Mouse (Mus musculus): Measurements from ENCODE around the gene Golga4.

The Golga4 gene

GRCm38 (mm10) chr9:118491195-118491594 is 14.9 kb upstream of the Golga4 start:
- DNase-seq = no peak

- DNase-seq = no peak
Measured at GRCm38 (mm10) chr9:118492932-118493698, 13.0 kb upstream of the Golga4 start.

- DNase-seq = no peak
Measured at GRCm38 (mm10) chr9:118494106-118494505, 12.0 kb upstream of the Golga4 start.

GRCm38 (mm10) chr9:118495933-118496332 is 10.1 kb upstream of the Golga4 start:
- DNase-seq = no peak

GRCm38 (mm10) chr9:118496952-118497351 is 9.1 kb upstream of the Golga4 start:
- no peak for DNase-seq

GRCm38 (mm10) chr9:118498061-118498460 is 8.0 kb upstream of the Golga4 start:
- no peak for DNase-seq

- DNase-seq = no peak
Measured at GRCm38 (mm10) chr9:118500963-118501362, 5.1 kb upstream of the Golga4 start.

- DNase-seq = peak; percentile 54 to 83
Measured at GRCm38 (mm10) chr9:118504656-118505055, 1.4 kb upstream of the Golga4 start.

GRCm38 (mm10) chr9:118506404-118507231 is 551 bp downstream of the Golga4 start:
- peak; percentile 44 to 68 for DNase-seq

GRCm38 (mm10) chr9:118507552-118507951 is 1.5 kb downstream of the Golga4 start:
- DNase-seq = peak; percentile 69 to 86

GRCm38 (mm10) chr9:118508601-118509000 is 2.5 kb downstream of the Golga4 start:
- DNase-seq = no peak

- peak; percentile 71 to 77 for DNase-seq
Measured at GRCm38 (mm10) chr9:118510941-118511690, 5.0 kb downstream of the Golga4 start.

- peak; percentile 16 to 42 for DNase-seq
Measured at GRCm38 (mm10) chr9:118512681-118513233, 6.7 kb downstream of the Golga4 start.

- DNase-seq = no peak
Measured at GRCm38 (mm10) chr9:118515476-118515875, 9.4 kb downstream of the Golga4 start.

- DNase-seq = no peak
Measured at GRCm38 (mm10) chr9:118516162-118516561, 10.1 kb downstream of the Golga4 start.

GRCm38 (mm10) chr9:118517619-118518018 is 11.6 kb downstream of the Golga4 start:
- DNase-seq = no peak

- DNase-seq = no peak
Measured at GRCm38 (mm10) chr9:118519101-118519500, 13.0 kb downstream of the Golga4 start.

GRCm38 (mm10) chr9:118520011-118520410 is 13.9 kb downstream of the Golga4 start:
- no peak for DNase-seq

- DNase-seq = no peak
Measured at GRCm38 (mm10) chr9:118520858-118521257, 14.8 kb downstream of the Golga4 start.

GRCm38 (mm10) chr9:118521659-118522058 is 15.6 kb downstream of the Golga4 start:
- DNase-seq = no peak

GRCm38 (mm10) chr9:118523738-118524137 is 17.7 kb downstream of the Golga4 start:
- no peak for DNase-seq

- no peak for DNase-seq
Measured at GRCm38 (mm10) chr9:118527056-118527455, 21.0 kb downstream of the Golga4 start.

GRCm38 (mm10) chr9:118529783-118530182 is 23.7 kb downstream of the Golga4 start:
- DNase-seq = no peak
